Mouse (Mus musculus) G1E (cell line): ENCODE data around the gene Poldip3.

Source experiments
- CTCF ChIP-seq: IDR thresholded peaks from 2 replicates; pipeline ENCODE4 v1.5.1; 2012; ENCODE audit warnings: low read depth, low read length, inconsistent platforms, mixed read lengths
- GATA1 ChIP-seq: IDR thresholded peaks from 2 replicates; pipeline ENCODE4 v1.6.1; 2012; ENCODE audit warnings: borderline replicate concordance, low read length, inconsistent platforms, mixed read lengths
- POLR2AphosphoS5 ChIP-seq: IDR thresholded peaks from 2 replicates; pipeline ENCODE4 v1.6.1; 2012; ENCODE audit warnings: low read depth, low read length, inconsistent platforms; ENCODE audit not compliant: insufficient replicate concordance

DNA sequence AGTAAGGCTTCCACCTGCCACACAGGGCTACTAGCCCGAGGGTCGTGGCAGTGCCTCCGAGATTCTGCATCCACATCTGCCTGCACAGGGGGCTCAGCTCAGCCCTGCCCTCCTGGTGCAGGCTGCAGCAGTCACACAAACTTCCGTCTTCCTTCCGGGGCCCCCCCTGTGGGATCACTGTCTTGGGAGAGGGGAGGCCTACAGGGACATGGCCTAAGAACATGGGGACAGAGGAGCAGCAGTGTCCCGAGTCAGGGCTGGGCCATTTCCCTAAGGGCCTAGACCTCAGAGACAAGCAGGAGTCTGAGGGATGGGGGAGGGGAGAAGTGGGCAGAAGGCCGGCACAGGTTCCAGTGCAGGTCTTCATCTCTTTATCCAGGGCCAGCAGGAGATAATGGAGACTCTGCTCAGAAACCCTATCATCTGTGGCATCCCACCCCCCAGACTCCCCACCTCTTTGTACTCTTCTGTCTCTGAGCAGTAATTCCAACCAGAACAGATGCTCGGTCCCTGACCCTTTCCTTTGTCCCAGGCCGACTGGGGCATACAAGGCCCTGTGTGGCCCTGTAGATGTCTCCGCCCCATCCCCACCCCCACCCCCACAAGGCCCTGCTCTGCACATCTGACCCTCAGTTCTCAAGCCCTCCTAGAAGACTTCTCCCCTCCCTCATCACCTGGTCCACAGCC, 12.0 kb upstream of the Poldip3 start:
- TF ChIP-seq CTCF = no peak
- TF ChIP-seq GATA1 = no peak
- TF ChIP-seq POLR2AphosphoS5 = no peak
